Mouse (Mus musculus) spleen, postnatal 14 days (tissue): ENCODE measurements at regions not wholly inside any gene's neighbourhood (a gene's known extent, or its start where the extent isn't known, plus 50 kb on each side); places are given as distances from the start of the nearest gene placed in this dataset.

Source experiments
- DNase-seq, 2 experiments: peaks; one replicate each; pipeline ENCODE4 v3.0.0; 2021 to 2022; ENCODE audit warnings: low spot score in 2 of 2

DNA sequence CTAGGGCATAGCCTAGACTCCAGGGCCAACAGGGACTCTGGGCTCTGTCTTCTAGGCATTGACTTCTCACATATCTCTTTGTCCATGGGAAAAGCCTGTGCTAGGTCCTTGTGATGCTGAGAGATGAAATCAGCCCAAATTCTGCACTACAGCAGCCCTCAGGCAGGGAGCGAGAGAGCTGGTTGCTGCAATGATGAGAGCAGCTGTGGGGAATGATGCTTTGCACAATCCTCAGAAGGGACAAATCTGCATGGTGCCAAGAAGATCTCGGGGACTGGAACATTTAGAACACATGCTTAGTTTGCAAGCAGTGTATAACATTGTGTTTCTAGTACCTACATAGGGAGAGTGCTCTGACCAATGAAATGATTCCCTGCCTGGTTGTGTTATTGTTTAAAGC, 259.2 kb upstream of the Trib2 start:
- no peak for DNase-seq

DNA sequence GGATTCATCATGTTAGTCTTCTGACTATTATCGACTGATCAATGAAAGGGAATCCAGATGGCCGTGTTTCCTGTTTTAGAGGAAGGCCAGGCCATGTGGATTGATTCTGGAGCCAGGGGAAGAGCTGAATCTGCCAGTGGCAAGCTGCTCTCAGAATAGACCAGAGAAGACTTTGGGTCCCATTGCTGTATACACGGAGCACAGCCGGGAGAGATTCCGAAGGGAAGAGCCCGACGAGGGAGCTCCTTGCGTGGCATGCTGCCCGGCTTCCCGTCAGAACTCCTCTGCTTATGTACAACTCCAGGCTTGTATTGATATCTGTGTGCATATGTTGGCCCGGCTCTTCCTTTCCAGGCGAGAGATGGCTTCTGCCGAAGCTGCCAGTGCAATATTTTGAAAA, 252.2 kb upstream of the Trib2 start:
- no peak for DNase-seq

- DNase-seq, result no peak
Observed at GRCm38 (mm10) chr12:16062689-16063088, 246.0 kb upstream of the Trib2 start.

- no peak for DNase-seq
Observed at GRCm38 (mm10) chr12:16060461-16060860, 243.7 kb upstream of the Trib2 start.

GRCm38 (mm10) chr12:16058255-16058654, 241.5 kb upstream of the Trib2 start:
- DNase-seq, result no peak

GRCm38 (mm10) chr12:16056831-16057230, 240.1 kb upstream of the Trib2 start:
- no peak for DNase-seq

GRCm38 (mm10) chr12:16056216-16056615, 239.5 kb upstream of the Trib2 start:
- DNase-seq, result no peak

GRCm38 (mm10) chr12:16054591-16054990, 237.9 kb upstream of the Trib2 start:
- no peak for DNase-seq

- no peak for DNase-seq
Observed at GRCm38 (mm10) chr12:16053735-16054134, 237.0 kb upstream of the Trib2 start.

DNA sequence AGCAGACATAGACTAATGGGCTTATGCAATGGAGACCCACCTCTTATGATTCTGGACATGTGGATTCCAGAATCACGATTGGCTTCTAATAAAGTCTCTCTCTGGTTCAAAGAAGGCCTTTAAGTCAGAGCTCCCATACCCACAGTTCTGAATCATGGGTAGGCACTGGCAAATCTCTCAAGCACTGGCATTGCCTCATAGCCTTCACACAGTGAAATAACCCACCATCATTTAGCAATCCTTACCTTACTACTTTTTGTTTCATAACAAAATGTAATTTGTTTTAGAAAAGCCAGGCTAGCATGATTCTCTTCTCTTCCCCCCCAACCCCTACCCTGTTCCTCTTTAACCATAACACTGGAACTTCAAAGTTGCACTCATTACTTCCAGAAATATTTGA, 236.3 kb upstream of the Trib2 start:
- DNase-seq, result no peak

GRCm38 (mm10) chr12:16052353-16052752, 235.6 kb upstream of the Trib2 start:
- no peak for DNase-seq

- DNase-seq, result no peak
Observed at GRCm38 (mm10) chr12:16051439-16051838, 234.7 kb upstream of the Trib2 start.

DNA sequence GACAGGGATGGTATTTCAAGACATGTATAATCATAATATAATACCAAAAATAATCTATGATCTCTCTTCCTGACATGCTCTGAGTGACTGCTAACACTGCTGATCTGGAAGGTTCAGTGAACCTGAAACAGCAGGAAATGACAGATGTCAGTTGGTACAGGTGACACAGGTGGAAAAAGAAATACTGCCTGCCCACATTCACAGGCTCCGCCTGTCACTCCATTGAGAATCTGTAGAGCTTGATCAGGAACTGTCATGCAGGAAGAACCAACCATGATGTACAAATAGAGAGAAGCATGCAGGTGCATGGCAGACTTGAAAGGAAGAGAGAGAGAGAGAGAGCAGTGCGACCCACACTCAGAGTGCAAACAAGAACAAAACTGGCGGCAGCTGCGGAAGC, 232.8 kb upstream of the Trib2 start:
- DNase-seq, result no peak

GRCm38 (mm10) chr12:16046643-16047042, 229.9 kb upstream of the Trib2 start:
- no peak for DNase-seq

DNA sequence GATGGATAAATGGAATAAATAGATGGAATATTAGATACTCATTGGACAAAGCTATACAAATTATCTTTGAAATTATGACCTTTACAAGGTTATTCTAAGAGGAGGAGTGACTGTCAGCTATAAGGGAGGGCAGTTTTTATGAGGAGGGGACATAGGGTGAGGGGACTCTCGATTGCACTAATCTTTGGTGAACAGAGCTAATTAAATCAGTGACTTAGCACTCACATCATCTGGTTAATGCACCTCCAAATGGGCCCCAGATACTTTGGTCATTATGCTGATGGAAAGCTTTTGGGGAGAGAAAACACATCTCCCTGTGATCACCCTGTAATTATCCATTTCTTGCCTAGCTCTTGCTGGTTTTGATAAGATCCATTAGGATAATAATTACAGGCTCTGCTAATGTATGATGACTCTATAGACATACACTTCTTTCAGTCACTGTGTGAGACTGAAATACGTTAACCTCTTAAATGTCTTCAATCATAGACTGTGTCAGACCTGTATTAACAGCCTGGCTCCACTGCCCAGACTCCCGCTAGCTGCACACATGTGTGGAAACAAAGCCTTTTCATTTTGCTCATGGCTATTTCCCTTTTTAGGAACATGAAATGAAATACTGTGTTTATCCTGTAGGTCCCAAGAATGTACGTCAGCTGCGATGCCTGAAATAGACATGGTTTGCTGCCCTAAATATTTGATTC, 229.2 kb upstream of the Trib2 start:
- DNase-seq, result no peak

GRCm38 (mm10) chr12:16043466-16044214, 226.9 kb upstream of the Trib2 start:
- DNase-seq, result no peak

DNA sequence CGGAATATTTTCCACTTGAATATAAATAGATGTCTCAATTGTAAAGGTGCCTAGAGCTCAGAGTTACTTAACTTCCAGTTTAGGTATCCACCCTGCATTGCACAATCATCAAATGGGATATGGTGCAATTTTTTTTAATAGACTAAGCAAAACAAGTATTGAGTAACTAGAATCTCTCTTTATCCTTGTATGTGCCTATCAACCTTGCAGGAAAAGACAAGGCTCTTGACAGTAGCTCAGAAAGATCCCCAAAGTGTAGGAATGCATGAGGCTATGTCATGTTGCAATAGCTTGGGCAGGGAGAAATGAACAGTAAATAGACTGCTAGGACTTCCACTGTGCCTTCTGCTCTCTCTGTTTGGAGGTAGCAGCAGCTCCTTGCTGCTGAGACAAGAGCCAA, 225.6 kb upstream of the Trib2 start:
- DNase-seq, result no peak

DNA sequence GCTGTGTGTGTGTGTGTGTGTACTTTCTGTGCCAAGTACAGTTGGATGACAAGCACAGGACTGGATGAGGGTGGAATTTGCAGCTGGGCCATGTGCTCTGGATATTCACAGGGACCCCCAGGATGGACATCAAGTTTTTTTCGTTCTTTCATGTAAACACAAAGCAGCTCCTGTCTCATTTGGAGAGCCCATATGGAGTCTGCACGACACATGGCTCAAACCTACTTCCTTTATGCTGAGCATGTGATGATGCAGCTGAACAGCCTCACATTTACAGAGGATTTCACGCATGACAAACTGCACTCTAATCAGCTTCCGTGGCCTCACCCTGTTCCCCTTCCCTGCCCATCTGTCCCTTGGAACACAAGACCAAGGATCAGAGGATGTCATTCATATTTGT, 224.4 kb upstream of the Trib2 start:
- DNase-seq, result no peak

DNA sequence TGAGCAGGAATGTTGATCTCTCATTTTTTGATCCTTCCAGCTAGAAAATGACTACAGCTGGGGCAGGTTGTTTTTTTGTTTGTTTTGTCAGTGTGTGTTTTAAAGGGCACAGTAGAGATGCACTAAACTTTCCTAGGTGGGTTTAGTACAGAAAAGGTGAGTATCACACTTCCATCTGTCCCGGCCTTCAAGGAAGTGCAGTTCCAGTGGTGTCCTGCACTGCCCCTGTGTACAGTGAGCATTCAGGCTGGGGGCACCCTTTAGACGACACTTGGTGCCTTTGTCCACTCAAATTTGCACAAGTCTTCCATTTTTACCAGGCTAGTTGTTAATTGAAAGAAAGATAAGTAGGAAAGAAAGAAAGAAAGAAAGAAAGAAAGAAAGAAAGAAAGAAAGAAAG, 218.8 kb upstream of the Trib2 start:
- DNase-seq, result no peak

- no peak for DNase-seq
Observed at GRCm38 (mm10) chr12:16034691-16035515, 218.2 kb upstream of the Trib2 start.

DNA sequence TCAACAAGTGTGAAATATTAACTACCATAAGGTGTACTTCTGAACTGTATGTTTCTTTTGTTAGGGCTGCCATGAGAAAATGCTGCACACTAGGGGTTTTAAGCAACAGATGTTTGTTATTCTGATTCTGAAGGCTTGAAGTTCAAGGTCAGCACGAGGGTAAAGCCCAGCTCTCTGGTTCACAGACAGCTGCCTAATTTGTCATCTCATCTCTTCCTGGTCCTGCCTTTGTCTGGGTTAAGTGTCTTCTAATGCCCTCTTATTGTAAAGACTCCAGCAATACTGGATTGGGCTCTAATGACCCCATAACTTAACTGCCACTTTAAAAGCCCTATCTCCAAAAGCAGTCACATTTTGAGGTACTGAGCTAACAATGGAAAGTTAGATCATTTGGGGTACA, 209.9 kb upstream of the Trib2 start:
- no peak for DNase-seq

DNA sequence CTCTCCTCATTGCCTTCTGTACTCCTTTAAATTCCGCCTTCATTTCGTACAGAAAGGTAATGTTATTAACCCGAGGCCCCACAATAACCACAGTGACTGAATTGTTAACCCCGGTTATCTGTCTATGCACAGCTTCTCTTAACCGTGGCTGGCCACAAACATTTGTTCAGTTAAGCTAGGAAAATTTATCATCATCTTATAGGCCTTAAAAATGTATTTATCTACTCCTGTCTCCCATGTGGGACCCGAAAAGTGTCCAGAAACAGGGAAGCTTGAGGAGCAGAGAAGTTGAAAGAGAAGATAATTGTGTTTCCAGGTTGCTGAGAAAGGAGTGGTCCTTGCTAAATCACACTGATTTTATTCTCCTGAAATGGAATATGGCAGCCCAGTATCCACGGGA, 206.6 kb upstream of the Trib2 start:
- DNase-seq, result no peak
